Mouse (Mus musculus) midbrain, embryonic 16.5 days (tissue): Measurements from ENCODE around the gene Cd160. TPM values are rescaled to one million over a fixed set of nuclear protein-coding genes. Genes with fewer than 3 reads are reported as not detected.

ENCODE experiments used
- ATAC-seq: fragments of 200-750 bp; cut with Nextera tagmentation; 2 replicates; pipeline ENCODE4 v1.8.0; 2017; ENCODE audit warnings: moderate TSS enrichment
- H3K27ac ChIP-seq: fragments of 300-500 bp; sonication (generic); 2 replicates; pipeline ENCODE4 v1.5.1; 2014; ENCODE audit warnings: mild to moderate bottlenecking, low read length, mixed read lengths
- H3K27me3 ChIP-seq: fragments of 300-500 bp; sonication (generic); 2 replicates; pipeline ENCODE4 v1.6.1; 2014; ENCODE audit warnings: low read depth, low read length, mixed read lengths; ENCODE audit not compliant: control insufficient read depth, insufficient read depth
- H3K36me3 ChIP-seq: fragments of 300-500 bp; sonication (generic); 2 replicates; pipeline ENCODE4 v1.6.1; 2014; ENCODE audit warnings: mild to moderate bottlenecking, low read length, moderate library complexity, mixed read lengths; ENCODE audit not compliant: control insufficient read depth, insufficient read depth
- H3K4me1 ChIP-seq: fragments of 300-500 bp; sonication (generic); 2 replicates; pipeline ENCODE4 v1.6.1; 2014; ENCODE audit warnings: mild to moderate bottlenecking, low read length, mixed read lengths; ENCODE audit not compliant: control insufficient read depth, insufficient read depth
- H3K4me2 ChIP-seq: fragments of 300-500 bp; sonication (generic); 2 replicates; pipeline ENCODE4 v1.6.1; 2014; ENCODE audit warnings: mild to moderate bottlenecking, low read length, mixed read lengths
- H3K4me3 ChIP-seq: fragments of 300-500 bp; sonication (generic); 2 replicates; pipeline ENCODE4 v1.5.1; 2014; ENCODE audit warnings: low read depth, mild to moderate bottlenecking, low read length, moderate library complexity, mixed read lengths
- H3K9ac ChIP-seq: fragments of 300-500 bp; sonication (generic); 2 replicates; pipeline ENCODE4 v1.6.1; 2014; ENCODE audit warnings: low read depth, low read length, mixed read lengths
- H3K9me3 ChIP-seq: fragments of 300-500 bp; sonication (generic); replicated peaks from 2 replicates; pipeline ENCODE4 v1.6.1; 2014; ENCODE audit warnings: mild to moderate bottlenecking, low read length, mixed read lengths; ENCODE audit not compliant: control insufficient read depth, poor library complexity, severe bottlenecking
- WGBS: fragments of 180-500 bp; shearing (Covaris S2); extraction: QIAGEN DNeasy Blood & Tissue Kit; methylation state at CpG from one replicate; pipeline ENCODE4 v1.1.7; 2014; 5-methylcytosine and 5-hydroxymethylcytosine counted together
- polyA plus RNA-seq: library from polyadenylated mRNA; unstranded; fragments of >200 nt; fragmentation: Nextera tagmentation; extraction: Ambion mirVana; gene quantifications from 2 replicates; pipeline ENCODE4 v1.2.1, GENCODE M21; 2015

Gene Cd160
- polyA plus RNA-seq, 1 experiment from 2014 or later = 0.48 TPM

DNA sequence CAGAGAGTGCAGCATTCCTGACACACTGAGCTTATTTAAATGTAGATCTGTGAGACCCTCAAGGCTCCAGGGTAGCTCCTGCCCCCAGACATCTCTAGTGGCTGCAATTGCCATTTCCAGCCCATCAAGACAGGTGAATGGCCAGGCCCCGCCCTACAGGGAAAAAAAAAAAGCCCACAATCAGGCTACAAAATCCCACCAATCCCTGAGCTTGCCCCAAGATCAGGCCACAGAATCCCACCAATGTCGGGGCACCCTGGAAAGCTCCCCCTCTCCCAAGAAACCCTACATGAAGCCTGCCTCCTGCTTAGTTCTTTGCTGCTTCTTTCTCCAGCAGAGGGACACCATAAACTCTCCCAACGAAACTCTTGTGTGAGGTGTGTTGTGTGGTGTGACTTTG is 21.0 kb downstream of the Cd160 start:
- H3K27ac ChIP-seq = no peak overlapping the region
- no peak for ATAC-seq
- H3K4me3 ChIP-seq = no peak overlapping the region
- H3K36me3 ChIP-seq = no peaks in the 10 kb centered on the region
- H3K27me3 ChIP-seq = no peaks in the 10 kb centered on the region
- H3K9ac ChIP-seq = no peak overlapping the region
- no peaks in the 10 kb centered on the region for H3K4me1 ChIP-seq
- WGBS = 69% methylated on average over 3 of the region's 3 CpGs
- H3K9me3 ChIP-seq = no peaks in the 10 kb centered on the region
- no peak overlapping the region for H3K4me2 ChIP-seq

DNA sequence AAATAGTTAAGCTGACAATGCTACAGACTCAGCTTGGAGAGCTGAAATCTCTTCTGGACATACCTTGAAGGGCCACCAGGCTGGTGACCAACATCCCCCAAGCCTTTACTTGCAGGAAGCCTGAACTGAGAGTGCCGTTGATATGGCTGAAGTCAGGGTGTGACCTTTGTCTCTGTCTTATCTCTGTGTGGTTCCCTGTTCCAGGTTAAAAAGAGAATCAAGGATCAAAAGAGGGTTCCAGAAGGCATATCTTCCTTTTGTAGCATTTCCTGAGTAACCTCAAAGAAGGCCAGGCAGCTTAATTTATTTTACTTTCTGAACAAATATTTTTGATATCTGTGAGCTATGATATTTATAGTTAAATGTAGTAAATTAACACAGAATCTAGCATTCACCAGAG is 26.9 kb downstream of the Cd160 start:
- H3K9me3 ChIP-seq = no peaks in the 10 kb centered on the region
- WGBS = 92% methylated on average over 1 of the region's 1 CpGs
- no peaks in the 10 kb centered on the region for H3K27me3 ChIP-seq
- H3K27ac ChIP-seq = no peak overlapping the region
- no peak overlapping the region for H3K4me2 ChIP-seq
- no peaks in the 10 kb centered on the region for H3K4me1 ChIP-seq
- H3K36me3 ChIP-seq = 0 out of 2 replicates have a peak, but pooled peaks cover 1% of the 10 kb centered on the region
- H3K4me3 ChIP-seq = no peak overlapping the region
- no peak overlapping the region for H3K9ac ChIP-seq
- ATAC-seq = no peak

DNA sequence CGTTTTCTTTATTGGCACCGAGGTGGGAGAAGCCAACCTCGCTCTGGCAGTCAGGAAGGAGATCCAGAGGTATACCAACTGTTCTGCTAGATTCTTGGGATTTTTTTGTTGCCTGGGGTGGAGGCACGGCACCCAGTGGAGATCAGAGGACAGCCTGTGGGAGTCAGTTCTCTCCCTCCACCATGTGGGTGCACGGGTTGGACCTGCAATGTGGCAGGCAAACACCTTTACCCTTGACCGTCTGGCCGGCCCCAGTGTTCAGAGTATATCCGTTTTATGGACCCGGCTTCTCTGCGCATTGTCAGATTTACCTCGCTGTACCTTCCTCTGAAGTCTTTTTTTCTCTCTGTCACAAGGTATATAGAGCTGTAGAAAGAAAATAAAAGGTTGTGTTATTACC is 28.9 kb downstream of the Cd160 start:
- no peak overlapping the region for H3K9ac ChIP-seq
- H3K27ac ChIP-seq = no peak overlapping the region
- no peak overlapping the region for H3K4me2 ChIP-seq
- no peaks in the 10 kb centered on the region for H3K4me1 ChIP-seq
- H3K36me3 ChIP-seq = 0 out of 2 replicates have a peak, but pooled peaks cover 5% of the 10 kb centered on the region
- ATAC-seq = no peak
- WGBS = 87% methylated on average over 11 of the region's 11 CpGs
- no peak overlapping the region for H3K4me3 ChIP-seq
- no peaks in the 10 kb centered on the region for H3K9me3 ChIP-seq
- H3K27me3 ChIP-seq = no peaks in the 10 kb centered on the region

DNA sequence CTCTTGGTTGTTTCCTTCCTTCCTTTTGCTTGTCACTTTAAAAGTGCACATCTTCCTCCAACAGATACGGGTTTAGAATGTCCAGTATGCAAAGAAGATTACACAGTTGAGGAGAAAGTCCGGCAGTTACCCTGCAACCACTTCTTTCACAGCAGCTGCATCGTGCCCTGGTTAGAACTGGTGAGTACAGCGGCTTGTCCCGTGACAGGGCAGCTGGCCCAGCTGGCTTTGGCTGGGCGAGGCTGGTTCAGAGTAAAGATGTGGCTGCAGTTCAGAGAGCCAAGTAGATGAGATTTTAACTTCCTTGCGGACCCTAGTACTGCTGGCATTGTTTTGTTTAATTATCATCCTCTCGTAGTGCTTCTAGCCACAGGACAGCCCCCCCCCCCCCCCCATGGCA is 40.6 kb downstream of the Cd160 start:
- WGBS = 79% methylated on average over 8 of the region's 8 CpGs
- Histone ChIP-seq H3K4me3 (no peak overlapping the region), H3K27me3 (no peaks in the 10 kb centered on the region), H3K9ac (no peak overlapping the region), H3K9me3 (no peaks in the 10 kb centered on the region), H3K27ac (no peak overlapping the region), H3K36me3 (peaks cover 24% of the 10 kb centered on the region), H3K4me2 (no peak overlapping the region), H3K4me1 (no peaks in the 10 kb centered on the region)
- ATAC-seq = no peak

DNA sequence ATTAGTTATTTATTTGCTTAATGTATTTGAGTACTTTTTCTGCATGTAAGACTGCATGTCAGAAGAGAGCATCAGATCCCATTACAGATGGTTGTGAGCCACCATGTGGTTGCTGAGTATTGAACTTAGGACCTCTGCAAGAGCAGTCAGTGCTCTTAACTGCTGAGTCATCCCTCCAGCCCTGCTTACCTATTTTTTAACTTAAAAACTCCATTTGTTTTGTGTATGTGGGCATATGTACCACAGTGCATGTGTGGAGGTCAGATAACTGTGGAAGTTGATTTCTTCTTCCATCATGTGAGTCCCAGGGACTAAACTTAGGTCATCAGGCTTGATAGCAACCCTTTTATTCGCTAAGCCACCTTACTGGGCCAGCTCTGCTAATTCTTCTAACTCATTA is 41.4 kb downstream of the Cd160 start:
- no peak overlapping the region for H3K4me3 ChIP-seq
- H3K27me3 ChIP-seq = no peaks in the 10 kb centered on the region
- H3K27ac ChIP-seq = no peak overlapping the region
- H3K4me1 ChIP-seq = no peaks in the 10 kb centered on the region
- no peak overlapping the region for H3K9ac ChIP-seq
- H3K36me3 ChIP-seq = peaks cover 24% of the 10 kb centered on the region
- no peak for ATAC-seq
- no peak overlapping the region for H3K4me2 ChIP-seq
- H3K9me3 ChIP-seq = no peaks in the 10 kb centered on the region
- 100% methylated on average over 1 of the region's 1 CpGs for WGBS

DNA sequence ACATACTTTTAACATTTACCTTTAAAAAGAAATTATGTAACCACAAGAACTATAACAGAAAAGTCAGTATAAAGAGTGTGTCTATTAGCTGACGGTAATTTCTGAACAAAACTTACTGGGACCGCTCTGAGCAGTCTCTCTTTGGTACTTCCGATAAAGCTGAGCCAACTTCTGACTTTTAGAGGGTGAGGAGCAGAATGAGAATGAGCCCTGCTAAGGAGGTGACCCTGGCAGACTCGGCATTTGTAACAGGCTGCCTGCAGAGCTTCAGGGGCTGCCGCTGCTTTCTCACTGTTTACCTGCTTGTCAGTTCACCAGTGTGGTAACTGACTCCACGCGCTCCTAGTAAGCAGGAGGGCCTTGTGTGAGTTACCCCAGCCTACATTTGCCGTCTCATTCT is 46.9 kb downstream of the Cd160 start:
- H3K27me3 ChIP-seq = no peaks in the 10 kb centered on the region
- no peak overlapping the region for H3K27ac ChIP-seq
- H3K4me3 ChIP-seq = no peak overlapping the region
- H3K4me1 ChIP-seq = no peaks in the 10 kb centered on the region
- H3K4me2 ChIP-seq = no peak overlapping the region
- 71% methylated on average over 8 of the region's 8 CpGs for WGBS
- no peaks in the 10 kb centered on the region for H3K9me3 ChIP-seq
- peaks cover 10% of the 10 kb centered on the region for H3K36me3 ChIP-seq
- no peak for ATAC-seq
- no peak overlapping the region for H3K9ac ChIP-seq

DNA sequence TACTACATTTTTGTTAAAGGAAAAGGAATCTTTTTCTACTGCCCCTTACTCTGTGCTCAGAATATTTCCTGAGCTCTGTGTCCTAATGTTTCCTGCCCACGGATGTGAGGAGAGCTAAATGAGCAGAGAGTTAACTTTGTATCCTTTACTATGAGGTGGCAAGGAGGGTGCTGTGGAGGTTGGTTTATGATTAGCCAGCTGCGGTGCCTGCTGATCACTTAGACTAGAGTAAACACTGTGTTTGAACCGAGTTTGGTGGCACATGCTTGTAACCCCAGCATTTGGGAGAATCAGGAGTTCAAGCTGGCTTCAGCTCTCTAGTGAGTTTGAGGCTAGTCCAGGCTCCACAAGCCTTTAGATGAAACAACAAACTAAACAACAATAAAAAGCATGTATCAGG is 52.0 kb downstream of the Cd160 start:
- WGBS = 86% methylated on average over 3 of the region's 3 CpGs

DNA sequence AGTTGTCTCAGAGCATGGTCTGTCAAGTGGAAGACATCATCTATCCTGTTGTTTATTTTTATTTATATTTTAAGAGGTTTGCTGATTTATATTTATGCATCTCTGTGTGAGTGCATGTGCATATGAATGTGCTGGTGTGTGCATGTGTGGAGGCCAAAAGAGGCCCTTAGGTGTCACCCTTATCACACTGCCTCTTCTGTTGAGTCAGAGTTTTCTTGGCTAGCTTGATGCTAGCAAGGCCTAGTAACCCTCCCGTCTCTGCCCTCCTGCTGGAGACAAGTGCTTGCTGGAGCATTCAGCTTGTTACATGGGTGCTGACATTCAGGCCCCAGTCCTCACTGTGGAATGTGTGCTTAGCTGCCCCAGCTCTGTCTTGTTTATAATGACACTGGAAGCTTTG is 56.2 kb downstream of the Cd160 start:
- Histone ChIP-seq H3K27ac (no peak overlapping the region), H3K9me3 (no peaks in the 10 kb centered on the region), H3K4me2 (no peak overlapping the region), H3K36me3 (0 out of 2 replicates have a peak, but pooled peaks cover 2% of the 10 kb centered on the region), H3K27me3 (no peaks in the 10 kb centered on the region), H3K4me1 (no peaks in the 10 kb centered on the region), H3K4me3 (no peak overlapping the region), H3K9ac (no peak overlapping the region)
- no peak for ATAC-seq
- WGBS = 77% methylated on average over 1 of the region's 1 CpGs

More for the DNA sequence above, 52.0 kb downstream of the Cd160 start:
- no peak overlapping the region for H3K4me2 ChIP-seq
- no peaks in the 10 kb centered on the region for H3K4me1 ChIP-seq
- H3K27me3 ChIP-seq = no peaks in the 10 kb centered on the region
- ATAC-seq = no peak
- H3K9ac ChIP-seq = no peak overlapping the region
- no peak overlapping the region for H3K4me3 ChIP-seq
- H3K27ac ChIP-seq = no peak overlapping the region
- H3K9me3 ChIP-seq = no peaks in the 10 kb centered on the region
- 0 out of 2 replicates have a peak, but pooled peaks cover 2% of the 10 kb centered on the region for H3K36me3 ChIP-seq

DNA sequence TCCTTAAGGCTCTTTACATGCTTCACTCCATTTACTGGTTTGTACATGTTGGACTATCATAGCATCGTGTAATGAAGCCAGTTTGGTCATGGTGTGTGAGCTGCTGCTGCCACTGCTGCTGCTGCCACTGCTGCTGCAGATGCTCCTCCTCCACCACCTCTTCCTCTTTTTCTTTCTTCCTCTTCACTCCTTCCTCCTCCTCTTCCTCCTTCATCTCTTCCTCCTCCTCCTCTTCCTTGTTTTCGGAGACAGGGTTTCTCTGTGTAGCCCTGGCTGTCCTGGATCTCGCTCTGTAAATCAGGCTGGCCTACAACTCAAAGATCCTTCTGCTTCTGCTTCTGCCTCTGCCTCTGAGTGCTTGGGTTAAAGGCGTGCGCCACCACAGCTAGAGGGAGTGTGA is 59.2 kb downstream of the Cd160 start:
- WGBS = 93% methylated on average over 5 of the region's 5 CpGs
- Histone ChIP-seq H3K27ac (no peak overlapping the region), H3K9ac (no peak overlapping the region), H3K4me1 (peaks cover 3% of the 10 kb centered on the region; the same call in 1 of the 2 replicates), H3K36me3 (no peaks in the 10 kb centered on the region), H3K4me2 (no peak overlapping the region), H3K27me3 (no peaks in the 10 kb centered on the region), H3K9me3 (no peaks in the 10 kb centered on the region), H3K4me3 (no peak overlapping the region)
- ATAC-seq = no peak
